Mouse (Mus musculus) ovary, postnatal 14 days (tissue): ENCODE data around the gene Cep295.
"Not testable (repeated sequence)": the region's sequence is repeated elsewhere in the genome, so short reads cannot be mapped to it uniquely, and the experiment has no call there.

Source experiments
- DNase-seq: peaks from one replicate; pipeline ENCODE4 v3.0.0; 2022; ENCODE audit warnings: low spot score

Gene Cep295

GRCm38 (mm10) chr9:15306398-15307119, 51.0 kb downstream of the Cep295 start, which contains the start of gene 4931406C07Rik:
Gene 4931406C07Rik, minus strand, starts transcription at chr9:15306448.
- no peak for DNase-seq

- peak; percentile 99 for DNase-seq
These were observed 51.8 kb downstream of the Cep295 start, which contains the start of gene Taf1d for GRCm38 (mm10) chr9:15305503-15306397. Gene Taf1d, plus strand, starts transcription at chr9:15306214.

GRCm38 (mm10) chr9:15302881-15303280, 54.7 kb downstream of the Cep295 start:
- no peak for DNase-seq

GRCm38 (mm10) chr9:15302006-15302405, 55.6 kb downstream of the Cep295 start:
- DNase-seq = not testable (repeated sequence)

- no peak for DNase-seq
These were observed 56.2 kb downstream of the Cep295 start for GRCm38 (mm10) chr9:15301399-15301798.

DNA sequence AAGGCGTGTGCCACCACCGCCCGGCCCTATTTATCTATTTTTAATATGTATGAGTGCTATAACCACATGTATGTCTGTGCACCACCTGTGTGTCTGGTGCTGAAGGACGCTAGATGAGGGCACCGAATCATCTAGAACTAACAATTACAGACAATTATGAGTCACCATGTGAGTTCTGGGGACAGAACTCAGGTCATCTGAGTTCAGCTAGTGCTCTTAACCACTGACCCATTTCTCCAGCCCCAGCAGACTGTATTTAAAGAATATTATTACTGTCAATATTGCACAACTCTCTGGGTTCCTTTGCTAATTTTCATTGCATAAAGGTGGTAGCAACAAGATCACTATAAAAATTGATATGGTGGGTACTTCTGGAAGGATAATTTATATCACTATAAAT, 57.5 kb downstream of the Cep295 start:
- no peak for DNase-seq

GRCm38 (mm10) chr9:15298451-15298850, 59.1 kb downstream of the Cep295 start:
- DNase-seq = no peak

DNA sequence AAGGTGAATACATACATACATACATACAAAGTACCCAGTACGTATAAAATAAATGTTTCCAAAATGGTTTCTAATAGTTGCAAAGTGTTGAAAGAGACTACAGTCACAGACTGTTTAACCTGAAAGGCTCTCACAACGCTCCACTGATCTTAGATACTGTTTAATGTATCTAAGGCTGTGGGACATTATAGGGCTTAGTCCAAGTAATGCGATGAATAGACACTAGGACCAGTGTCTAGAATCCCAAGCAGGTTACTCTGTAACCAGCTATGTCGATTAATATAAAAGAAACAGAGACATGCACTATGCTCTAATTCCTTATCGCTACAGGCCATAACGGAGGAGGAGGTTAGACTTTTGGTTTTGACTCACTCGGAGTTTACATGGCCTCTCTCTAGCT, 60.5 kb downstream of the Cep295 start:
- DNase-seq = no peak

DNA sequence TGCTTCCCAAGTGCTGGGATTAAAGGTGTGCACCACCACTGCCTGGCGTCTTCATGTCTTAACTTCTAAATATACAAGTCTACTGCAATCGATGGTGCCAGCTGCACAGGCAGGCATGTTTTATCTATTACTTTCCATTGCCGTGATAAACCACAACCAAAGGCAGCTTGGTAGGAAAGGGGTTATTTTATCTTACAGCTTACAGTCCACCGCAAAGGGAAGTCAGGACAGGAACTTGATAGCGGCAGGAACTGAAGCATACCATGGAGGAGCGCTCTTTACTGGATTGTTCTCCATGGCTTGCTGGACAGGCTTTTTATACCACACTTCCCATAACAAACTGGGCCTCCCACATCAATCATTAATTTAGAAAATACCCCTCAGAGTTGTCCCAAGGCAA, 68.3 kb downstream of the Cep295 start:
- no peak for DNase-seq

- DNase-seq = no peak
These were observed 69.2 kb downstream of the Cep295 start for GRCm38 (mm10) chr9:15288402-15288801.

- DNase-seq = no peak
These were observed 69.7 kb downstream of the Cep295 start for GRCm38 (mm10) chr9:15287846-15288245.

DNA sequence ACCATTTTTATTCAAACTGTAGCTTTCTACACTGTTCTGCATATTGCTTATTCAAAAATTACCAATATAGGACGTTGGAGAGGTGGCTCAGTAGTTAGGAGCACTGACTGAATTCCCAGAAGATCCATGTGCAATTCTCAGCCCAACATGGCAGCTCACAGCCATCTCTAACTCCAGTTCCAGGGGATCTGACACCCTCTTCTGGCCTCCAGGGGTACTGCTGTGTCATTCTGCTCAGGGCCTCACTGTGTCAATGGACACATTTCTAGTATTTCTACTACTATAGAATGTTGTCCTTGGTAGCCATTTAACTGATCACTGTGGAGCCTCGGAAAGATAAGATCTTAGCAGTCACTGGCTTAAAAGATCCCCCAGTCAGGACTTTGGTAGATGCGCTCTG, 72.1 kb downstream of the Cep295 start:
- no peak for DNase-seq

DNA sequence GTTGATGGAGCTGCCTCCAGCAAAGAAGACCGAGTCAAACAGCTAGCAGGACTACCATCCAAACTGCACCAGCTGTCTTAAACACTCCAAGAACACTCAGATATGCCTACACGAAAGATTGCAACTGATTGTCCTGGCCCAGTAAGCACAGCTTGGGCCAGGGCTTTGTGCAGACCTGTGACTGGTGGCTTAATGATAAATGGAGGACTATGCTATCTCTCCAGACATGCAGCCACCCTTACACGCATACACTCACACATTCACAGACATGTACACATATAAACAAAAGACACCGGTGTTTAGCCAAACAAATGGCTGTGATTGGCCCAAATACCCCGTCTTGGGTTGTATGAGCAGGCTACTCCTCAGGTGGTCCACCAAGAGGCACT, 77.1 kb downstream of the Cep295 start:
- DNase-seq = no peak

- peak; percentile 84 for DNase-seq
These were observed 77.7 kb downstream of the Cep295 start, which contains the start of gene Med17 for GRCm38 (mm10) chr9:15279649-15280490. Gene Med17, minus strand, starts transcription at chr9:15279931.

DNA sequence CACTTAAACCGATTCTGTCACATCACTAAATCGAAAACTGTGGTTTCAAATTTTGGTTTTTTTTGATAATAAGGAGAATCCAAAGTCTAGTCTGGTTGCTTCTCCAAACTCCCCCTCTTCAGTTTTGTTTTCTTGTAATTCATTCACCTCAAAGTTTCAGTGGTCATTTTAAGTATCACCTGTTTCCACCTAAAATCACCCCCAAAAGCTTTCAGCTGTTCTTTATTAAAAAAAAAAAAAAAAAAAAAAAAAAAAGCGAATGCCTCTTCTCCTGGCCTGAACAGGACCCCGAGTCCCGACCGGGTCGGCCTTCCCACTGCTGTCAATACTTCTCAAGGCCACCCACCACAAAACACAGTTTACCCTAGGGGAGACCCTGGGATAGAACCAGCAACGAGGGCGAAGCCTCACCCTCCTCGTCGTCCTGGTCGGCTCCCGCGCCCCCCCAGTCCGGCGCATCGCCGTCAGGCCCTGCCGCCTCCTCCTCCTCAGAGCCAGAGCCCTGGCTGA, 78.4 kb downstream of the Cep295 start:
- DNase-seq = no peak

DNA sequence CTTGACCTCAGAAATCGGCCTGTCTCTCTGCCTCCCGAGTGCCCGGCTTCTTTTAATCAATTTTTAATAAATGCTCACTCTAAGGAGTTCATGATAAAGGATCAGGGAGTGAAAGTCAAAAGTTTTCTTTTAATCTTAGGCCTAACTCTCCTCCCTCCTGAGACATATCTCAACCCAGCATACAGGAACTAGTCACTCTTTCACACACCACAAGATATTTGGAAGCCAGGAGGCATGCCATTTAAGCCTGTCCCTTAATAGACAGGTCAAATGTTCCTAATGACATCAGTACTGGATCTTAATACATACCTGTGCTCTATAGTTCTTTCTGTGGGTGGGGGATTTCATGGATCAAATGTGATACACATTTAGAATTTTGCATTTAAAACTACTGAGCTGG, 79.2 kb downstream of the Cep295 start:
- no peak for DNase-seq

DNA sequence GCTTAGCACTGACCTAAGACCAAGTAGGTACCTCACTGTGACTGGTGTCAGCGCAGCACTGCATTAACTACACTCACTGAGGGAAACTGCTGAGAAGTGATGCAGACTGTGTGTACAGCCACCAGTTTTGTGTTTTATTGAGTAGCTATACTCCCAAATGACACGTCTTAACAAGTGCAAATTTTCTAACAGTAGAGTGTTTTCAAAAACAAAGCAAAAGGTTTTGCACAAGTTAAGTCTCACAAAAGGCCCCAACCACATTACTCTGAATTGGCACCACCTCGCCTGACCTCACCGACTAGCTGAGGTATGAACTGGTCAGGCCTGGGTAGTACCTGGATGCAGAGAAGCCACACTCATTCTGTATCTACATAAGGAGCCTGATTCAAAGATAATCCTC, 80.7 kb downstream of the Cep295 start:
- no peak for DNase-seq

DNA sequence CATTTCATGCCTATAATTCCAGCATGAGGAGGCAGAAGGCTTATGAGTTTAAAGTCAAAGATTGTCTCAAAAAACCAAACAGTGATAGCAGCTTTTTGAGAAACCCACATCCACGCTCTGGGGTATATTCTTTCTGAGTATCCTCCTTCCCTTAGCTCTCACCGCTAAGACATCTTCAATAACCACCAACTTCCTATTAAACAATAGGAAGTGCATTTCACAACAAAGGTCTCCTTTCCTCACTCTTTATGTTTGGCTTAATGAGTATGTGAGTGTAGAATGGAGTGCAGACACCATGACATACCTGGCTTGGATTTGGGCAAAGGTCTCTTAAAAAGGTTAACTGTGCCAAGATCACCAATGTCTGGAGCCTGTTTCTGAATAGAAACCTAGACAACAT, 83.6 kb downstream of the Cep295 start:
- DNase-seq = no peak
